Mouse (Mus musculus) MEL (cell line): Measurements from ENCODE around the gene 2300002M23Rik. TPM values are rescaled to one million over a fixed set of nuclear protein-coding genes. Genes with fewer than 3 reads are reported as not detected.

ENCODE experiments used
- DNase-seq: peaks from one replicate; pipeline ENCODE4 v3.0.0; 2011; ENCODE audit warnings: low read depth, low spot score
- H3K27ac ChIP-seq: 2 replicates; pipeline ENCODE4 v1.5.1; 2012; ENCODE audit warnings: low read depth, mild to moderate bottlenecking, control low read depth, low read length, moderate library complexity; ENCODE audit not compliant: control insufficient read depth
- H3K27me3 ChIP-seq, 2 experiments: fragments of 150-350 bp in 1 of 2; sonication (generic) in 1 of 2; 2 replicates each; pipeline ENCODE4 v1.6.1; 2012; ENCODE audit warnings: low read length in 2 of 2, mild to moderate bottlenecking in 2 of 2, improper control_type of control experiment in 1 of 2, moderate library complexity in 1 of 2; ENCODE audit not compliant: insufficient read depth in 2 of 2, control insufficient read depth in 1 of 2
- H3K36me3 ChIP-seq, 2 experiments: 2 replicates each; pipeline ENCODE4 v1.6.1; 2012 to 2014; ENCODE audit warnings: low read length in 2 of 2, improper control_type of control experiment in 1 of 2, inconsistent platforms in 1 of 2, mild to moderate bottlenecking in 1 of 2; ENCODE audit not compliant: insufficient read depth in 2 of 2, control insufficient read depth in 1 of 2
- H3K4me1 ChIP-seq, 2 experiments: fragments of 150-350 bp in 1 of 2; sonication (generic) in 1 of 2; 2 replicates each; pipeline ENCODE4 v1.6.1; 2012; ENCODE audit warnings: low read length in 2 of 2, improper control_type of control experiment in 1 of 2, mild to moderate bottlenecking in 1 of 2; ENCODE audit not compliant: insufficient read depth in 2 of 2, control insufficient read depth in 1 of 2
- H3K4me3 ChIP-seq, 2 experiments: fragments of 150-350 bp in 1 of 2; sonication (generic) in 1 of 2; 2 replicates each; pipeline ENCODE4 v1.5.1; 2012; ENCODE audit warnings: low read depth in 2 of 2, low read length in 2 of 2, mild to moderate bottlenecking in 2 of 2, moderate library complexity in 2 of 2, control low read depth in 1 of 2, improper control_type of control experiment in 1 of 2; ENCODE audit not compliant: control insufficient read depth in 1 of 2, insufficient read depth in 1 of 2
- H3K79me2 ChIP-seq: 2 replicates; pipeline ENCODE4 v1.6.1; 2012; ENCODE audit warnings: mild to moderate bottlenecking, low read length, moderate library complexity; ENCODE audit not compliant: control insufficient read depth, poor library complexity, insufficient read depth
- H3K9ac ChIP-seq: 2 replicates; pipeline ENCODE4 v1.6.1; 2012; ENCODE audit warnings: low read depth, mild to moderate bottlenecking, control low read depth, low read length, moderate library complexity; ENCODE audit not compliant: control insufficient read depth, poor library complexity, severe bottlenecking
- H3K9me3 ChIP-seq: fragments of 150-350 bp; sonication (generic); replicated peaks from 2 replicates; pipeline ENCODE4 v1.6.1; 2012; ENCODE audit warnings: mild to moderate bottlenecking, low read length, improper control_type of control experiment, moderate library complexity; ENCODE audit not compliant: insufficient read depth
- CHD1 ChIP-seq: IDR thresholded peaks from 2 replicates; pipeline ENCODE4 v1.6.1; 2012; ENCODE audit warnings: low read depth, mild to moderate bottlenecking, inconsistent platforms, low read length, improper control_type of control experiment
- CHD2 ChIP-seq: IDR thresholded peaks from 2 replicates; pipeline ENCODE4 v1.6.1; 2011; ENCODE audit warnings: low read length, improper control_type of control experiment
- CTCF ChIP-seq, 3 experiments: IDR thresholded peaks in 2 of 3; conservative IDR thresholded peaks in 1 of 3; 2 replicates each; pipeline ENCODE4 v1.5.1; 2011 to 2012; ENCODE audit warnings: low read length in 3 of 3, low read depth in 2 of 3, mild to moderate bottlenecking in 2 of 3, improper control_type of control experiment in 1 of 3, inconsistent platforms in 1 of 3, mixed read lengths in 1 of 3, moderate library complexity in 1 of 3; ENCODE audit not compliant: control insufficient read depth in 1 of 3, insufficient read depth in 1 of 3, poor library complexity in 1 of 3, severe bottlenecking in 1 of 3
- ELF1 ChIP-seq: IDR thresholded peaks from 2 replicates; pipeline ENCODE4 v1.6.1; 2014; ENCODE audit warnings: low read depth, mild to moderate bottlenecking, inconsistent platforms, low read length, improper control_type of control experiment, moderate library complexity
- ETS1 ChIP-seq: IDR thresholded peaks from 2 replicates; pipeline ENCODE4 v1.6.1; 2012; ENCODE audit warnings: low read depth, mild to moderate bottlenecking, inconsistent platforms, low read length, improper control_type of control experiment, moderate library complexity
- GATA1 ChIP-seq: IDR thresholded peaks from 2 replicates; pipeline ENCODE4 v1.6.1; 2011; ENCODE audit warnings: low read depth, low read length, improper control_type of control experiment
- KAT2A ChIP-seq: conservative IDR thresholded peaks from 2 replicates; pipeline ENCODE4 v1.6.1; 2012; ENCODE audit warnings: low read depth, low read length, improper control_type of control experiment, inconsistent platforms
- MAX ChIP-seq: IDR thresholded peaks from 2 replicates; pipeline ENCODE4 v1.6.1; 2011; ENCODE audit warnings: low read length, improper control_type of control experiment
- MXI1 ChIP-seq: IDR thresholded peaks from 2 replicates; pipeline ENCODE4 v1.6.1; 2011; ENCODE audit warnings: mild to moderate bottlenecking, low read depth, low read length, improper control_type of control experiment
- MYC ChIP-seq: IDR thresholded peaks from 2 replicates; pipeline ENCODE4 v1.6.1; 2011; ENCODE audit warnings: low read depth, mild to moderate bottlenecking, low read length, improper control_type of control experiment, moderate library complexity
- NELFE ChIP-seq: IDR thresholded peaks from 2 replicates; pipeline ENCODE4 v1.6.1; 2011; ENCODE audit warnings: low read depth, low read length, improper control_type of control experiment
- POLR2A ChIP-seq, 2 experiments: IDR thresholded peaks; 2 replicates each; pipeline ENCODE4 v1.6.1; 2011 to 2012; ENCODE audit warnings: low read length in 2 of 2, mild to moderate bottlenecking in 2 of 2, control low read depth in 1 of 2, improper control_type of control experiment in 1 of 2, low read depth in 1 of 2, moderate library complexity in 1 of 2; ENCODE audit not compliant: control insufficient read depth in 1 of 2, insufficient read depth in 1 of 2, poor library complexity in 1 of 2
- TBP ChIP-seq: IDR thresholded peaks from 2 replicates; pipeline ENCODE4 v1.8.0; 2011; ENCODE audit warnings: low read depth, low read length, improper control_type of control experiment
- TCF12 ChIP-seq: IDR thresholded peaks from 2 replicates; pipeline ENCODE4 v1.6.1; 2014; ENCODE audit warnings: low read depth, mild to moderate bottlenecking, inconsistent platforms, low read length, improper control_type of control experiment, moderate library complexity
- ZKSCAN1 ChIP-seq: IDR thresholded peaks from 2 replicates; pipeline ENCODE4 v1.6.1; 2012; ENCODE audit warnings: low read depth, mild to moderate bottlenecking, inconsistent platforms, low read length, improper control_type of control experiment, moderate library complexity
- polyA plus RNA-seq, 2 experiments: library from polyadenylated mRNA; stranded (reverse) in 1 of 2; unstranded in 1 of 2; fragments of >175 nt in 1 of 2; fragments of >200 nt in 1 of 2; gene quantifications; 2 replicates each; pipeline versions ENCODE4 v1.2.1 to v1.2.4; 2012; ENCODE audit warnings: low replicate concordance in 2 of 2, low read depth in 1 of 2; ENCODE audit not compliant: insufficient read length in 2 of 2, insufficient read depth in 1 of 2, missing spikeins in 1 of 2
- total RNA-seq: library from RNA; depleted of rRNA; stranded (reverse); fragments of 300-350 nt; gene quantifications from 2 replicates; pipeline ENCODE4 v1.2.3, GENCODE M21; 2012

Gene 2300002M23Rik
- total and polyA plus RNA-seq, 3 experiments, result not detected

DNA sequence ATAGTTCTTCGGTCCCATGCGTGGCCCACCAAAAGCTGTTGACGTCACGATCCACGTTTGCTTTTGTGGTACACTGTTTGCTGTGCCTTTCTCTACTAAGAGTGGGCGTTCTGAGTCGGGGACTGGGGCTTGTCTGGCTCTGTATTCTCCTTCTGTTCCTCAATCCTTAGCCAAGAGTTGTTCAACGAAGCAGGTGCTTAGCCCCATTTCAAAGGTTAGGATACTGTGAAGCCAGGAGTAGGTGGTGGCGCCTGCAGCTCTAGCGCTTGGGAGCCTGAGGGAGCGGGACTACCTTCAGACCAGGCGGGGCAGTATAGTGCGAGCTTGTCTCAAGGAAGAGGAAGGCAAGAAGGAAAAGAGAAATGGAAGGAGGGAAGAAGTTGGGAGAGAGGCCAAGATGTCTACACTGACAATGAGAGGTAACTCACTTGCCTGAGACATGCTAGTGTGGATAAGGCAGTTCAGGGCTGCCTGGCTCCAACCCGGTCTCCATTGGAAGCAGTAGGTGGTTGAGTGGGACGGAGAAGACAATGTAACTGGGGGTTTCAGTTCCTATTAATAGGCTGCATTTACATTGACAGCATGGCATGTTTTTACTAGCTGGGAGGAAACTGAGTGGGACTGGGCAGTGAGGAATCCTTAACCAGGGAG, 24.4 kb upstream of the 2300002M23Rik start:
- Histone ChIP-seq H3K79me2 (no peaks in the 10 kb centered on the region), H3K9ac (peak overlapping the region; percentile 49), H3K9me3 (no peaks in the 10 kb centered on the region), H3K27ac (peak overlapping the region; percentile 94), H3K27me3 (peaks cover 0 to 5% of the 10 kb centered on the region in 2 experiments; a peak in 1 of 4 replicates), H3K4me3 (peak overlapping the region; percentile 55 to 60), H3K4me1 (peaks cover 0 to 5% of the 10 kb centered on the region in 2 experiments; a peak in 2 of 4 replicates), H3K36me3 (peaks cover 0 to 9% of the 10 kb centered on the region in 2 experiments; a peak in 2 of 4 replicates)
- TF ChIP-seq GATA1, result no peak
- TF ChIP-seq CHD2, result no peak
- no peak for TF ChIP-seq POLR2A (IDR thresholded peaks at IDR 0.05; ENCODE audit: control insufficient read depth in 1 of 2, insufficient read depth in 1 of 2, low read depth in 1 of 2, low read length in 2 of 2, poor library complexity in 1 of 2)
- TF ChIP-seq CTCF (IDR thresholded peaks at IDR 0.05 in 2 of 3, conservative IDR thresholded peaks at IDR 0.05 in 1 of 3; ENCODE audit: control insufficient read depth in 1 of 3, insufficient read depth in 1 of 3, low read depth in 2 of 3, low read length in 3 of 3, poor library complexity in 1 of 3, severe bottlenecking in 1 of 3), result peak in 2 of 3 experiments; percentile 31 to 36; a peak in 4 of 6 replicates
- no peak for TF ChIP-seq MXI1
- peak; percentile 82 for DNase-seq

DNA sequence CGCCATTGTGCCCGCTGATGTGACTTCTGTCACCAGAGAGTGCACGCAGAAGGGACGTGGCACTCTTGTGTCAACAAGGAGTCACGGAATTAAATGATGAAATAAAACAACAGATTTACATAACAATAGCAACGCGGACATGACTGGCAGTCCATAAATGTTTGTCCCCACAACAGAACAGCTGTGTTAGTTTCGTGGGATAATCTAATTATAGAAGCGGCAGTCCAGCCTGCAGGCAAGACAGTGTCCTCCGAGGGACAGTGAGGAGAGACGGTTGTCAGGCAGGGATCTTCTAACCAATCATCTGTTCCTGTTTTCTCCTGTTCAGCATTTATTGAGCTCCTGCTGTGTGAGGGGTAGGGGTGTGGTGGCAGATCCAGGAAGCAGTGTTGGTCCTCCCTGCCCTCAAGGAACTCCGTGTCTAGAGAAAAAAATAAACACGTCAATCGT, 23.8 kb upstream of the 2300002M23Rik start:
- Histone ChIP-seq H3K79me2 (no peaks in the 10 kb centered on the region), H3K4me3 (peak overlapping the region; percentile 55 to 60), H3K27me3 (peaks cover 0 to 2% of the 10 kb centered on the region in 2 experiments; a peak in 1 of 4 replicates), H3K9ac (peak overlapping the region; percentile 49), H3K4me1 (peaks cover 0 to 5% of the 10 kb centered on the region in 2 experiments; a peak in 2 of 4 replicates), H3K36me3 (peaks cover 0 to 9% of the 10 kb centered on the region in 2 experiments; a peak in 2 of 4 replicates), H3K9me3 (no peaks in the 10 kb centered on the region), H3K27ac (peak overlapping the region; percentile 94)
- TF ChIP-seq MYC, result no peak
- peak; percentile 75 for TF ChIP-seq ETS1
- peak in 1 of 2 experiments; percentile 42; a peak in 2 of 4 replicates for TF ChIP-seq POLR2A (IDR thresholded peaks at IDR 0.05; ENCODE audit: control insufficient read depth in 1 of 2, insufficient read depth in 1 of 2, low read depth in 1 of 2, low read length in 2 of 2, poor library complexity in 1 of 2)
- 0 out of 2 replicates have a peak, but pooled peaks have one; percentile 7 for TF ChIP-seq TCF12
- TF ChIP-seq KAT2A, result no peak
- no peak for TF ChIP-seq CHD1
- peak; percentile 28 for TF ChIP-seq MXI1
- peak; percentile 60; the same call in 1 of the 2 replicates for TF ChIP-seq ELF1
- peak; percentile 85 for DNase-seq

DNA sequence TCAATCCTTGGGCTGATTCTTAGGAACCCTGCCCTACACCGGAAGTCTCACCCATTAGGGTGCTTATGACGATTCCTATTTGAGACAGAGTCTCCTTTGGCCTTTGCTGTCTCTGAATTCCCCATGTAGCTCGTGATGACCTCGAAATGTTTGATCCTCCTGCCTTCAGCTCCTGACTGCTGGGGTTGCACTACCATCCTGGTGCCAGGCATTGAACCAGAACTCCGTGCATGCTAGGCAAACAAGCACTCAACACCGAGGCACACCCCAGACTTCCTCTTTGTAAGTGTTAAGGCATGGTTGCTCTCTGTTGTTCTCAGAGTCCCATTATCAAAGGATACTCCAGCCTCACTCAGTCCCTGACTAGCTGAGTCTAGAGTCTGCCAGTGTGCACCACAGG, 23.2 kb upstream of the 2300002M23Rik start:
- peak; percentile 80 for DNase-seq
- peaks cover 0 to 2% of the 10 kb centered on the region in 2 experiments; a peak in 1 of 4 replicates for H3K27me3 ChIP-seq
- H3K4me3 ChIP-seq, result peak overlapping the region; percentile 55 to 60
- peaks cover 0 to 5% of the 10 kb centered on the region in 2 experiments; a peak in 2 of 4 replicates for H3K4me1 ChIP-seq
- peak overlapping the region; percentile 49 for H3K9ac ChIP-seq
- H3K27ac ChIP-seq, result peak overlapping the region; percentile 94
- H3K36me3 ChIP-seq, result peaks cover 0 to 9% of the 10 kb centered on the region in 2 experiments; a peak in 2 of 4 replicates
- no peaks in the 10 kb centered on the region for H3K79me2 ChIP-seq
- no peak for TF ChIP-seq KAT2A
- TF ChIP-seq NELFE, result peak; percentile 40; the same call in 1 of the 2 replicates
- peak; percentile 61; the same call in 1 of the 2 replicates for TF ChIP-seq MAX
- TF ChIP-seq TBP, result 0 out of 2 replicates have a peak, but pooled peaks have one; percentile 5
- no peak for TF ChIP-seq ZKSCAN1
- no peaks in the 10 kb centered on the region for H3K9me3 ChIP-seq
